Comparison of ENCODE assay signal across 8 mouse cellular contexts in genomic region chr1:37998371-37999199, GRCm38 (mm10). TPM values are rescaled to one million over a fixed set of nuclear protein-coding genes. Genes with fewer than 3 reads are reported as not detected.
DNase-seq lines count a peak whose midpoint lies in the region; ATAC-seq lines count a peak whose summit lies in the region.

No protein-coding gene starts in this region.

- H3K4me1 ChIP-seq in embryonic facial prominence, embryonic 14.5 days (ENCODE audit: control insufficient read depth, insufficient read depth, low read length): peaks cover 7% of the 10 kb centered on the region
- H3K4me1 ChIP-seq in limb, embryonic 10.5 days: peaks cover 18% of the 10 kb centered on the region
- H3K4me1 ChIP-seq in neural tube, embryonic 13.5 days (replicated peaks): peaks cover 25% of the 10 kb centered on the region

- H3K9ac ChIP-seq in embryonic facial prominence, embryonic 14.5 days (ENCODE audit: low read depth, low read length): peak overlapping the region; percentile 90
- peak overlapping the region; percentile 93 for H3K9ac ChIP-seq in neural tube, embryonic 13.5 days

- peak overlapping the region; percentile 96 for H3K4me3 ChIP-seq in embryonic facial prominence, embryonic 14.5 days (ENCODE audit: low read depth, low read length)
- peak overlapping the region; percentile 69 for H3K4me3 ChIP-seq in limb, embryonic 10.5 days
- H3K4me3 ChIP-seq in neural tube, embryonic 13.5 days: peak overlapping the region; percentile 96

- H3K4me2 ChIP-seq in embryonic facial prominence, embryonic 14.5 days (ENCODE audit: low read depth, low read length): peak overlapping the region; percentile 68
- H3K4me2 ChIP-seq in neural tube, embryonic 13.5 days: peak overlapping the region; percentile 92

- ATAC-seq in embryonic facial prominence, embryonic 14.5 days (ENCODE audit: low read depth): peak; percentile 10
- peak; percentile 28 for ATAC-seq in neural tube, embryonic 13.5 days (ENCODE audit: low read depth)
- no peak for ATAC-seq in frontal cortex, adult (ENCODE audit: low TSS enrichment)

- DNase-seq in embryo, embryonic 10.5 days (ENCODE audit: low spot score): peak; percentile 19
- no peak for DNase-seq in embryo, embryonic 9.5 days (ENCODE audit: extremely low spot score)
- DNase-seq in 416B (ENCODE audit: low read depth): peak; percentile 36
- DNase-seq in embryonic facial prominence, embryonic 14.5 days (ENCODE audit: low spot score): peak; percentile 10
- DNase-seq in limb, embryonic 10.5 days (ENCODE audit: low spot score): no peak
- no peak for DNase-seq in right cerebral cortex, adult 18-20 months

- peak overlapping the region; percentile 94 for H3K27ac ChIP-seq in embryonic facial prominence, embryonic 14.5 days (replicated peaks; ENCODE audit: low read depth, low read length)
- peak overlapping the region; percentile 90 for H3K27ac ChIP-seq in limb, embryonic 10.5 days
- peak overlapping the region; percentile 95 for H3K27ac ChIP-seq in neural tube, embryonic 13.5 days (replicated peaks)

- 7% methylated on average over 16 of the region's 47 CpGs for WGBS in embryonic facial prominence, embryonic 14.5 days
- 5% methylated on average over 46 of the region's 47 CpGs for WGBS in limb, embryonic 10.5 days
- WGBS in neural tube, embryonic 13.5 days: 4% methylated on average over 47 of the region's 47 CpGs

- H3K36me3 ChIP-seq in embryonic facial prominence, embryonic 14.5 days (ENCODE audit: control insufficient read depth, insufficient read depth, low read length): peaks cover 20% of the 10 kb centered on the region
- peaks cover 23% of the 10 kb centered on the region for H3K36me3 ChIP-seq in limb, embryonic 10.5 days
- peaks cover 21% of the 10 kb centered on the region for H3K36me3 ChIP-seq in neural tube, embryonic 13.5 days

- no peaks in the 10 kb centered on the region for H3K9me3 ChIP-seq in embryonic facial prominence, embryonic 14.5 days (ENCODE audit: control insufficient read depth, low read length)
- H3K9me3 ChIP-seq in limb, embryonic 10.5 days (replicated peaks): no peaks in the 10 kb centered on the region
- H3K9me3 ChIP-seq in neural tube, embryonic 13.5 days: no peaks in the 10 kb centered on the region

- H3K27me3 ChIP-seq in embryonic facial prominence, embryonic 14.5 days (replicated peaks; ENCODE audit: control insufficient read depth, insufficient read depth, low read length): no peaks in the 10 kb centered on the region
- no peaks in the 10 kb centered on the region for H3K27me3 ChIP-seq in limb, embryonic 10.5 days (ENCODE audit: low read depth, poor library complexity, severe bottlenecking)
- no peaks in the 10 kb centered on the region for H3K27me3 ChIP-seq in neural tube, embryonic 13.5 days

RNA-seq across cellular contexts. Expression of gene Eif5b, which starts 0.8 kb away (rescaled TPM):
- 24.5 and 25.1 TPM in 2 replicates for polyA plus RNA-seq in embryonic facial prominence, embryonic 14.5 days (2014; fragmentation: Nextera tagmentation; extraction: Ambion mirVana)
- polyA plus RNA-seq in limb, embryonic 10.5 days (2016; fragmentation: Nextera tagmentation; extraction: Ambion mirVana): 24.5 and 27.2 TPM in 2 replicates
- 24.1 and 26.0 TPM in 2 replicates for polyA plus RNA-seq in neural tube, embryonic 13.5 days (2015; fragmentation: Nextera tagmentation; extraction: Ambion mirVana)

RNA-seq across cellular contexts. Expression of gene Txndc9, which starts 0.9 kb away (rescaled TPM):
- 125 and 130 TPM in 2 replicates for polyA plus RNA-seq in embryonic facial prominence, embryonic 14.5 days (2014; fragmentation: Nextera tagmentation; extraction: Ambion mirVana)
- polyA plus RNA-seq in limb, embryonic 10.5 days (2016; fragmentation: Nextera tagmentation; extraction: Ambion mirVana): 130 and 135 TPM in 2 replicates
- 173 and 190 TPM in 2 replicates for polyA plus RNA-seq in neural tube, embryonic 13.5 days (2015; fragmentation: Nextera tagmentation; extraction: Ambion mirVana)

RNA-seq across cellular contexts. Expression of gene Lyg1, which starts 41.0 kb away (rescaled TPM):
- polyA plus RNA-seq in embryonic facial prominence, embryonic 14.5 days (2014; fragmentation: Nextera tagmentation; extraction: Ambion mirVana): not detected in 2 replicates
- not detected in 2 replicates for polyA plus RNA-seq in limb, embryonic 10.5 days (2016; fragmentation: Nextera tagmentation; extraction: Ambion mirVana)
- polyA plus RNA-seq in neural tube, embryonic 13.5 days (2015; fragmentation: Nextera tagmentation; extraction: Ambion mirVana): not detected in 2 replicates

Comparison
In these comparisons a context has a peak if more than half of its experiments do, and no peak if none do; other contexts are left out.
1. DNase-seq: peak in embryo, embryonic 10.5 days (single experiment), 416B (single experiment) and embryonic facial prominence, embryonic 14.5 days (single experiment); none in embryo, embryonic 9.5 days (single experiment), limb, embryonic 10.5 days (single experiment) and right cerebral cortex, adult 18-20 months (single experiment).
2. Peak in every context shown above with its lines, with median percentiles within 50 percentile points of each other: H3K27ac ChIP-seq and H3K4me3 ChIP-seq.